Mouse (Mus musculus) forebrain, embryonic 10.5 days (tissue): ENCODE results near the gene Wdr63. TPM values are rescaled to one million over a fixed set of nuclear protein-coding genes. Genes with fewer than 3 reads are reported as not detected.

Experiments
- polyA plus RNA-seq: library from polyadenylated mRNA; unstranded; fragments of >200 nt; fragmentation: Nextera tagmentation; extraction: Ambion mirVana; gene quantifications from 2 replicates; pipeline ENCODE4 v1.2.1, GENCODE M21; 2016

Gene Wdr63
- polyA plus RNA-seq, 1 experiment from 2014 or later, result not detected

Other genes starting within 250 kb of the Wdr63 start
- 46.5 and 46.8 TPM in 2 replicates for gene Bcl10, start 185.3 kb downstream of the Wdr63 start, polyA plus RNA-seq
- gene 2410004B18Rik, start 170.1 kb downstream of the Wdr63 start, polyA plus RNA-seq, result 49.0 and 51.5 TPM in 2 replicates
- gene Syde2, start 120.3 kb downstream of the Wdr63 start, polyA plus RNA-seq, result 1.2 and 1.5 TPM in 2 replicates
- 6.3 and 7.1 TPM in 2 replicates for gene Mcoln3, start 9.3 kb upstream of the Wdr63 start, polyA plus RNA-seq
- 0.25 and 0.30 TPM in 2 replicates for gene Mcoln2, start 41.7 kb upstream of the Wdr63 start, polyA plus RNA-seq
- gene Lpar3, start 112.8 kb upstream of the Wdr63 start, polyA plus RNA-seq, result 0.47 and 0.52 TPM in 2 replicates